Mouse (Mus musculus): ENCODE data around the gene Ptpn5. TPM values are rescaled to one million over a fixed set of nuclear protein-coding genes. Genes with fewer than 3 reads are reported as not detected.
A peak's percentile ranks its signal among the peaks of the same experiment; 100 is the strongest.

The Ptpn5 gene
- total RNA-seq, 1 experiment from 2014 or later, result 1.4 TPM

DNA sequence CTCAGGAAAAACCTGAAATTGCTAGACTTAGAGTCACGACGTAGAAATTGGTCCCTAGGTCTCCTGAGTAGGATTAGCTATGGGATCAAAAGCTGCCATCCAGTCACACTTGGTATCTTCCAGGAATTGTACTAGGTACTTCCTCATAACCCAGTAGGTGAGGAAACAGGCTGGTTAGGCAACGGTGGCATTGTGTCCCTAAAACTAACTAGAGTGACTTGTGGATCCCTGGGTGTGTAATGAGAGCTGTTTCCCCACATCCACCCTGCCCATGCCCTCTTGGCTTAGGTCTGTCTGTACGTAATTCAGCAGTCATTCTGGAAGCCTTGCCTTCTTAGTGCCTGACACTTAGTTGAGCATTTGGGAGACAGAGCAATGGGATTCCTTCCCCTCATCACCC, 77.2 kb downstream of the Ptpn5 start:
- no peak for DNase-seq

- no peak for DNase-seq
Measured at GRCm38 (mm10) chr7:47055744-47056143, 77.7 kb downstream of the Ptpn5 start.

GRCm38 (mm10) chr7:47054666-47055065, 78.8 kb downstream of the Ptpn5 start:
- peak; percentile 80 for DNase-seq

DNA sequence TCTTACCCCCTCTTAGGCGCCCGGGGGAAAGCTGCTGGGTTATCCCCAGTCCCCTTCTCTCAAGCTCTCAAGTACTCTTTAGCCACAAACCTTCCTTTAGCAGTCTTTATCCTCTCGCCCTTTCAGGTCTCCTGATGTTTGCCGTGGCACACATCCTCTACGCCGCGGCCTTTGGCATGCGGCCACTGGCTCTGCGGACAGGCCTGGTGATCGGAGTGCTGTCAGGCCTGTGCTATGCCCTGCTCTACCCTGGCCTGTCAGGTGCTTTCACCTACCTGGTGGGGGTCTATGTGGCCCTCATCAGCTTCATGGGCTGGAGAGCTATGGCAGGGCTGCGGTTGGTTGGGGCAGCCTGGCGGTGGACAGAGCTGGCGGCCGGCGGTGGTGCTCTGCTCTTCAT, 80.2 kb downstream of the Ptpn5 start:
- DNase-seq, result peak; percentile 56

DNA sequence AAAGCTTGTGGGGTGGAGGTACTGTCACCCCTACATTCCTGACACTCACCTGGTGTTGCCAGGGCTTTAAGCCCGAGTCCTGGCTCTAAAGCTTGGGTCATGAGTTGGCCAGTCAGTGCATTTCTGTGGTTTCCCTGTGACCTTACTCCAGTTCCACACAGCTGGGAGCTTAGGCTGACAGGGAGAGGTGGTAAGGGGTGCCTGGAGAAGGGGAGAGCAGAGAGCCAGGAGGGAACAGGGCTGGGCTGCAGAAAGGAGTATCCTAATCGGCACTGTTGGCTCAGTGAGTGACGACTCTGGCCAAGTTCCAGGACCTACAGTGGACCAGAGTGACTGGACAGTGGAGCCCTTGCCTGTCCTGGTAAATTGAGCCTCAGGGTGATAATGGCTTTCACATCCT, 81.2 kb downstream of the Ptpn5 start:
- peak; percentile 81 for DNase-seq

- peak; percentile 71 for DNase-seq
Measured at GRCm38 (mm10) chr7:47051404-47052151, 81.9 kb downstream of the Ptpn5 start.

DNA sequence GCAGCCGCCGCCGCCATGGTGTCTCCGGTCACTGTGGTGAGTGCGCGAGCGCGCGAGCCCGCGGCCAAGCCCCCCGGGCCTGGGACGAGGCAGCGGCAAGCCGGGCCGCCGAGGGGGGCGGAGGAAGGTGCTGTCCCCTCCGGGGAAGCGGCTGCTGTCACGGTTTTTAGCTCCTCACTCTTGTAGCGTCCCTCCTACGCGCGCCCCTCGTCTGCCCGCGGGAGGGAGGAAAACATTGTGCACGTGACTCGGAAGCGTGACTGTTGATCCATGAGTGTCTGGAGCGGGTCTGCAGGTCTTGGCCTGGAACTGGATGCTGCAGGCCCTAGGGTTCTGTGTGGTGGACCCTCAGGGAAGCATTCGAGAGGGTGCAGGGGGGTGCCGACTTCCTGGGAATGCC, 82.7 kb downstream of the Ptpn5 start:
- DNase-seq, result peak; percentile 76

GRCm38 (mm10) chr7:47050366-47050765, 83.1 kb downstream of the Ptpn5 start, which contains the start of gene Tmem86a:
Gene Tmem86a (plus strand): TSS chr7:47050601.
- DNase-seq, result peak; percentile 97

GRCm38 (mm10) chr7:47042823-47043490, 90.5 kb downstream of the Ptpn5 start:
- no peak for DNase-seq

GRCm38 (mm10) chr7:47042121-47042520, 91.4 kb downstream of the Ptpn5 start:
- no peak for DNase-seq

DNA sequence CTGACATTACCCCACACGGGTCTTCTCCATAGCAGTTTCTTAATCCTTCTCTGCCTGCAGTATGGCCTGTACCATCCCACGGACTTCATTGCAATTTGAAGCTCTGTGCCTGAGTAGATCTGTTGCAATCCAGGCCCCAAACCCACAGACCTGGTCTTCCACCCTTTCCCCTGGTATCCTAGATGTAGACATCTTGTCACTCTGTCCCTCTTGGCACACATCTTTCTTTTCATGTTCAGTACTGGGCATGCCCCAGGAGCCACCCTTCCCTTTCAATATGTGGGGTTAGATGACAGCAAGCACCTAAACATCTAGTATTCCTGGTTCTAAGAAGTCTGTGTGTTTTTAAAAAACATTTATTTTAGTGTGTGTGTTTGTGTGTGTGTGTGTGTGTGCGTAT, 91.8 kb downstream of the Ptpn5 start:
- DNase-seq, result no peak

- no peak for DNase-seq
Measured at GRCm38 (mm10) chr7:47035426-47035825, 98.1 kb downstream of the Ptpn5 start.

DNA sequence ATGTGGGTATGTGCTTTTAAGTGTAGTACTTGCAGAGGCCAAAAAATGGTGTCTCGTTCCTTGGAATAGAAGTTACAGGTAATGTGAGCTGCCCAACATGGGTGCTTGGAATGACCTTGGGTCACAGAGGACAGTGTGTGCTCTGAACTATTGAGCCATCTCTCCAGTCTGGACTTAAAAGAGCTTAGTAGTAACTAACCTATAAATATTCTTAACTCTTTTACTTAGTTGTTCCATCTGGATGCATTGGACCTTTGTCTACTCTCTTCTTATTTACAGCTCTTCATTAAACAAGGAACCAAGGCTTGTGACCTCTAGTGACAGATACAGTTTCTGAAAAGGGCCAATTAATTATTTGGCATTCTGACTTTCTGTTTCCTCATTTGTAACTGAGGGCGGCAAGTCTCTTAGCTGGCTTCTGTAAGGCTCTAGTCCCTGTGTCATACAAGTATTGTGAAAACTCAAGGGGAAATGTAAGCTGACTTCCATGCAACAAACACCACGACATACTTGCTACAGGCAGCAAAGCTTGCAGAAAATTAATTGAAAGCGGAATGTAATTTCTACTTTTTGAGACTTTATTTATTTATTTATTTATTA, 98.6 kb downstream of the Ptpn5 start:
- DNase-seq, result no peak

GRCm38 (mm10) chr7:47031371-47031770, 102.1 kb downstream of the Ptpn5 start:
- no peak for DNase-seq

- DNase-seq, result no peak
Measured at GRCm38 (mm10) chr7:47030517-47031193, 102.8 kb downstream of the Ptpn5 start.

Small RNA genes within 50 kb of the gene (microRNA-seq; reads per million reads assigned to microRNA genes)
- 0 reads per million in 2 experiments for gene Mir7056

Other genes starting within 250 kb of the Ptpn5 start
- gene Tsg101, start 213.7 kb downstream of the Ptpn5 start, total RNA-seq (2021), result 90.5 and 92.7 TPM in 2 replicates
- gene Uevld, start 175.2 kb downstream of the Ptpn5 start, total RNA-seq (2021), result 16.7 and 20.1 TPM in 2 replicates
- not detected in 2 replicates for gene Gm9999, start 150.1 kb downstream of the Ptpn5 start, total RNA-seq (2021)
- 17.5 and 20.0 TPM in 2 replicates for gene Spty2d1, start 125.3 kb downstream of the Ptpn5 start, total RNA-seq (2021)
- gene Tmem86a, start 83.1 kb downstream of the Ptpn5 start, total RNA-seq (2021), result 21.8 and 29.2 TPM in 2 replicates
- not detected in 2 replicates for gene Mrgpra6, start 71.2 kb upstream of the Ptpn5 start, total RNA-seq (2021)
- not detected in 2 replicates for gene Mrgpra9, start 119.2 kb upstream of the Ptpn5 start, total RNA-seq (2021)
- not detected in 2 replicates for gene Mrgpra1, start 220.6 kb upstream of the Ptpn5 start, total RNA-seq (2021)

Measured in adrenal gland, postnatal 14 days (tissue).